Mouse (Mus musculus) forebrain, embryonic 12.5 days (tissue): ENCODE measurements around the gene Crybb1. TPM values are rescaled to one million over a fixed set of nuclear protein-coding genes. Genes with fewer than 3 reads are reported as not detected.

ENCODE experiments used
- ATAC-seq: fragments of 200-750 bp; cut with Nextera tagmentation; 2 replicates; pipeline ENCODE4 v1.8.0; 2017; ENCODE audit warnings: moderate TSS enrichment; ENCODE audit not compliant: low FRiP score
- H3K27ac ChIP-seq: fragments of 300-500 bp; sonication (generic); 2 replicates; pipeline ENCODE4 v1.5.1; 2016; ENCODE audit warnings: mild to moderate bottlenecking
- H3K27me3 ChIP-seq: fragments of 300-500 bp; sonication (generic); 2 replicates; pipeline ENCODE4 v1.6.1; 2016; ENCODE audit warnings: mild to moderate bottlenecking
- H3K36me3 ChIP-seq: fragments of 300-500 bp; sonication (generic); replicated peaks from 2 replicates; pipeline ENCODE4 v1.6.1; 2016; ENCODE audit warnings: mild to moderate bottlenecking
- H3K4me1 ChIP-seq: fragments of 300-500 bp; sonication (generic); 2 replicates; pipeline ENCODE4 v1.6.1; 2016
- H3K4me2 ChIP-seq: fragments of 300-500 bp; sonication (generic); 2 replicates; pipeline ENCODE4 v1.6.1; 2016; ENCODE audit warnings: mild to moderate bottlenecking, moderate library complexity
- H3K4me3 ChIP-seq: fragments of 300-500 bp; sonication (generic); replicated peaks from 2 replicates; pipeline ENCODE4 v1.5.1; 2016; ENCODE audit warnings: mild to moderate bottlenecking
- H3K9ac ChIP-seq: fragments of 300-500 bp; sonication (generic); 2 replicates; pipeline ENCODE4 v1.6.1; 2016; ENCODE audit warnings: mild to moderate bottlenecking
- H3K9me3 ChIP-seq: fragments of 300-500 bp; sonication (generic); 2 replicates; pipeline ENCODE4 v1.6.1; 2016
- whole genome bisulfite sequencing: fragments of 180-500 bp; shearing (Covaris S2); methylation state at CpG from one replicate; pipeline ENCODE4 v1.1.7; 2016; 5-methylcytosine and 5-hydroxymethylcytosine counted together
- polyA plus RNA-seq: library from polyadenylated mRNA; unstranded; fragments of >200 nt; fragmentation: Nextera tagmentation; extraction: Ambion mirVana; gene quantifications from 2 replicates; pipeline ENCODE4 v1.2.1, GENCODE M21; 2016

The Crybb1 gene
- polyA plus RNA-seq, 1 experiment from 2014 or later: 1.3 TPM

- Histone ChIP-seq H3K4me2 (no peak overlapping the region), H3K9me3 (no peaks in the 10 kb centered on the region), H3K27me3 (no peaks in the 10 kb centered on the region), H3K36me3 (no peaks in the 10 kb centered on the region), H3K9ac (no peak overlapping the region), H3K4me3 (no peak overlapping the region), H3K4me1 (peaks cover 31% of the 10 kb centered on the region), H3K27ac (no peak overlapping the region)
- 79% methylated on average over 10 of the region's 10 CpGs for WGBS
- no peak for ATAC-seq
Measured at GRCm38 (mm10) chr5:112283543-112284202, 28.1 kb downstream of the Crybb1 start.

GRCm38 (mm10) chr5:112284203-112284582 is 28.6 kb downstream of the Crybb1 start:
- Histone ChIP-seq H3K9me3 (no peaks in the 10 kb centered on the region), H3K4me1 (peaks cover 27% of the 10 kb centered on the region), H3K27ac (no peak overlapping the region), H3K9ac (no peak overlapping the region), H3K4me2 (no peak overlapping the region), H3K27me3 (no peaks in the 10 kb centered on the region), H3K4me3 (no peak overlapping the region), H3K36me3 (no peaks in the 10 kb centered on the region)
- ATAC-seq: no peak
- WGBS: 90% methylated on average over 7 of the region's 7 CpGs

GRCm38 (mm10) chr5:112285548-112286085 is 30.0 kb downstream of the Crybb1 start:
- no peaks in the 10 kb centered on the region for H3K27me3 ChIP-seq
- H3K4me3 ChIP-seq: no peak overlapping the region
- H3K27ac ChIP-seq: no peak overlapping the region
- ATAC-seq: no peak
- WGBS: 91% methylated on average over 7 of the region's 7 CpGs
- no peak overlapping the region for H3K4me2 ChIP-seq
- H3K9me3 ChIP-seq: no peaks in the 10 kb centered on the region
- H3K9ac ChIP-seq: no peak overlapping the region
- peaks cover 14% of the 10 kb centered on the region for H3K4me1 ChIP-seq
- H3K36me3 ChIP-seq: no peaks in the 10 kb centered on the region

- Histone ChIP-seq H3K27ac (no peak overlapping the region), H3K4me3 (no peak overlapping the region), H3K36me3 (no peaks in the 10 kb centered on the region), H3K27me3 (no peaks in the 10 kb centered on the region), H3K9ac (no peak overlapping the region), H3K4me2 (no peak overlapping the region), H3K4me1 (peaks cover 5% of the 10 kb centered on the region; the same call in 1 of the 2 replicates), H3K9me3 (no peaks in the 10 kb centered on the region)
- ATAC-seq: no peak
- whole genome bisulfite sequencing: 84% methylated on average over 2 of the region's 2 CpGs
Measured at GRCm38 (mm10) chr5:112286608-112286983, 31.0 kb downstream of the Crybb1 start.

- Histone ChIP-seq H3K27ac (no peak overlapping the region), H3K4me2 (no peak overlapping the region), H3K9ac (no peak overlapping the region), H3K4me1 (0 out of 2 replicates have a peak, but pooled peaks cover under 1% of the 10 kb centered on the region), H3K27me3 (no peaks in the 10 kb centered on the region), H3K36me3 (no peaks in the 10 kb centered on the region), H3K9me3 (no peaks in the 10 kb centered on the region), H3K4me3 (no peak overlapping the region)
- no peak for ATAC-seq
- WGBS: 79% methylated on average over 11 of the region's 11 CpGs
Measured at GRCm38 (mm10) chr5:112286984-112287641, 31.5 kb downstream of the Crybb1 start.

GRCm38 (mm10) chr5:112287652-112288051 is 32.0 kb downstream of the Crybb1 start:
- no peak for ATAC-seq
- WGBS: 90% methylated on average over 2 of the region's 2 CpGs

GRCm38 (mm10) chr5:112288193-112289141 is 32.9 kb downstream of the Crybb1 start:
- Histone ChIP-seq H3K27ac (no peak overlapping the region), H3K9me3 (no peaks in the 10 kb centered on the region), H3K4me1 (no peaks in the 10 kb centered on the region)

More at GRCm38 (mm10) chr5:112287652-112288051, 32.0 kb downstream of the Crybb1 start:
- Histone ChIP-seq H3K9me3 (no peaks in the 10 kb centered on the region), H3K9ac (no peak overlapping the region), H3K36me3 (no peaks in the 10 kb centered on the region), H3K4me2 (no peak overlapping the region), H3K4me1 (no peaks in the 10 kb centered on the region), H3K27ac (no peak overlapping the region), H3K27me3 (no peaks in the 10 kb centered on the region), H3K4me3 (no peak overlapping the region)

GRCm38 (mm10) chr5:112289236-112289635 is 33.6 kb downstream of the Crybb1 start:
- Histone ChIP-seq H3K36me3 (no peaks in the 10 kb centered on the region), H3K4me3 (no peak overlapping the region), H3K9ac (no peak overlapping the region), H3K4me2 (no peak overlapping the region), H3K27ac (no peak overlapping the region), H3K27me3 (no peaks in the 10 kb centered on the region), H3K9me3 (no peaks in the 10 kb centered on the region), H3K4me1 (0 out of 2 replicates have a peak, but pooled peaks cover 2% of the 10 kb centered on the region)
- ATAC-seq: no peak
- 70% methylated on average over 7 of the region's 8 CpGs for WGBS

More at GRCm38 (mm10) chr5:112288193-112289141, 32.9 kb downstream of the Crybb1 start:
- Histone ChIP-seq H3K4me3 (no peak overlapping the region), H3K4me2 (no peak overlapping the region), H3K36me3 (no peaks in the 10 kb centered on the region), H3K27me3 (no peaks in the 10 kb centered on the region), H3K9ac (no peak overlapping the region)
- ATAC-seq: no peak
- 86% methylated on average over 9 of the region's 9 CpGs for WGBS

GRCm38 (mm10) chr5:112289819-112290535 is 34.4 kb downstream of the Crybb1 start:
- H3K4me1 ChIP-seq: peaks cover 9% of the 10 kb centered on the region

GRCm38 (mm10) chr5:112290536-112290880 is 34.9 kb downstream of the Crybb1 start:
- H3K27me3 ChIP-seq: no peaks in the 10 kb centered on the region
- H3K4me2 ChIP-seq: no peak overlapping the region
- no peaks in the 10 kb centered on the region for H3K9me3 ChIP-seq
- H3K36me3 ChIP-seq: no peaks in the 10 kb centered on the region
- H3K27ac ChIP-seq: 0 out of 2 replicates have a peak overlapping the region, but pooled peaks have one; percentile 25
- H3K4me3 ChIP-seq: no peak overlapping the region
- 94% methylated on average over 8 of the region's 8 CpGs for WGBS
- ATAC-seq: no peak
- peaks cover 14% of the 10 kb centered on the region for H3K4me1 ChIP-seq
- H3K9ac ChIP-seq: no peak overlapping the region

More at GRCm38 (mm10) chr5:112289819-112290535, 34.4 kb downstream of the Crybb1 start:
- Histone ChIP-seq H3K9me3 (no peaks in the 10 kb centered on the region), H3K9ac (no peak overlapping the region), H3K36me3 (no peaks in the 10 kb centered on the region), H3K4me2 (no peak overlapping the region), H3K27me3 (no peaks in the 10 kb centered on the region), H3K4me3 (no peak overlapping the region), H3K27ac (0 out of 2 replicates have a peak overlapping the region, but pooled peaks have one; percentile 25)
- WGBS: 87% methylated on average over 16 of the region's 16 CpGs
- ATAC-seq: no peak

- WGBS: 93% methylated on average over 5 of the region's 5 CpGs
- Histone ChIP-seq H3K27ac (no peak overlapping the region), H3K9ac (no peak overlapping the region), H3K27me3 (no peaks in the 10 kb centered on the region), H3K4me2 (no peak overlapping the region), H3K4me1 (peaks cover 17% of the 10 kb centered on the region), H3K36me3 (no peaks in the 10 kb centered on the region), H3K4me3 (no peak overlapping the region), H3K9me3 (no peaks in the 10 kb centered on the region)
- ATAC-seq: no peak
Measured at GRCm38 (mm10) chr5:112291866-112292265, 36.3 kb downstream of the Crybb1 start.
